In the genomic region with DNA sequence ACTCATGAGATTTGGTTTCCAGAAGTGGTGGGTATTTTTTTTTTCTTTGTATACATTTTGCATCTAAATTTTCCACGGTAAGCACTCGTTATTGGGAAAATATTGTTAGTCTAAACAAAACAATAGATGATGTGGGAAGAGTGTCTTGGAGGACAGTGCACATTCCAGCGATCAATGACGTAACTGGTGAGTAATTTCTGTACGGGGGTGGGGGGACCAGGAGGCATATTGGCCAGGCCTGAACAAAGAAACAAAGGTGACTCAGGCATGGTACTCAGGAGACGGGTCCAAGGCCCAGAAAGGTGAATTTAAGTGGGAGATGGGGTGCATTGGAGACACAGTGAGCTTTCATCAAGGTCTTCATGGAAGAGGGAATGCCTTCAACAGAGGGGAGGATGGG, we compare ENCODE assay signal across 17 mouse cellular contexts.
"Had no signal": no experiment of that assay in that cellular context is flagged by ENCODE, and none has a peak within 500 bp of the region (broad histone marks: within the 10 kb centered on the region; RNA-seq: fewer than 3 reads in every experiment).

No protein-coding gene starts in this region.

- H3K9me3 ChIP-seq: limb, embryonic 15.5 days; lung, embryonic 15.5 days; midbrain, embryonic 13.5 days had no signal

- H3K4me3 ChIP-seq: limb, embryonic 12.5 days; limb, embryonic 15.5 days; lung, embryonic 15.5 days; megakaryocyte, embryonic 14.5 days; midbrain, embryonic 10.5 days; midbrain, embryonic 13.5 days had no signal

- H3K27ac ChIP-seq: limb, embryonic 12.5 days; limb, embryonic 15.5 days; liver, embryonic 14.5 days; lung, embryonic 15.5 days; midbrain, embryonic 10.5 days; midbrain, embryonic 13.5 days had no signal

- H3K9ac ChIP-seq: limb, embryonic 12.5 days; limb, embryonic 15.5 days; liver, embryonic 14.5 days; lung, embryonic 15.5 days; midbrain, embryonic 13.5 days had no signal

- H3K4me1 ChIP-seq: limb, embryonic 12.5 days; limb, embryonic 15.5 days; midbrain, embryonic 10.5 days; midbrain, embryonic 13.5 days had no signal

- DNase-seq: kidney, adult 18-20 months; kidney, adult 9 months; kidney, postnatal 14 days; left cerebral cortex, postnatal 4 days; lung, adult 18-20 months; lung, postnatal 10 days; lung, postnatal 36 days; thymus, adult 18-20 months; thymus, postnatal 36 days had no signal

- H3K4me2 ChIP-seq: limb, embryonic 12.5 days; limb, embryonic 15.5 days; lung, embryonic 15.5 days; midbrain, embryonic 13.5 days had no signal

- H3K36me3 ChIP-seq: limb, embryonic 12.5 days; limb, embryonic 15.5 days; lung, embryonic 15.5 days; midbrain, embryonic 10.5 days; midbrain, embryonic 13.5 days had no signal

- H3K27me3 ChIP-seq: limb, embryonic 12.5 days; limb, embryonic 15.5 days; lung, embryonic 15.5 days; midbrain, embryonic 13.5 days had no signal

- ATAC-seq: midbrain, embryonic 13.5 days; midbrain, embryonic 16.5 days had no signal
